Mouse (Mus musculus) neural tube, embryonic 11.5 days (tissue): ENCODE results near the gene Grasp. TPM values are rescaled to one million over a fixed set of nuclear protein-coding genes. Genes with fewer than 3 reads are reported as not detected.

Experiments
- ATAC-seq: fragments of 200-750 bp; cut with Nextera tagmentation; 2 replicates; pipeline ENCODE4 v1.8.0; 2017; ENCODE audit warnings: moderate number of reproducible peaks, mild to moderate bottlenecking, moderate TSS enrichment, moderate library complexity; ENCODE audit not compliant: insufficient read depth, low FRiP score, low TSS enrichment
- DNase-seq: peaks from one replicate; pipeline ENCODE4 v3.0.0-alpha.2; 2015; ENCODE audit warnings: low spot score
- H3K27ac ChIP-seq: fragments of 300-500 bp; sonication (generic); 2 replicates; pipeline ENCODE4 v1.5.1; 2014; ENCODE audit warnings: low read depth, mild to moderate bottlenecking, low read length
- H3K27me3 ChIP-seq: fragments of 300-500 bp; sonication (generic); 2 replicates; pipeline ENCODE4 v1.6.1; 2014; ENCODE audit warnings: mild to moderate bottlenecking, low read length, mixed read lengths; ENCODE audit not compliant: control insufficient read depth, insufficient read depth
- H3K36me3 ChIP-seq: fragments of 300-500 bp; sonication (generic); 2 replicates; pipeline ENCODE4 v1.6.1; 2014; ENCODE audit warnings: mild to moderate bottlenecking, low read length, moderate library complexity, mixed read lengths; ENCODE audit not compliant: control insufficient read depth, insufficient read depth
- H3K4me1 ChIP-seq: fragments of 300-500 bp; sonication (generic); 2 replicates; pipeline ENCODE4 v1.6.1; 2014; ENCODE audit warnings: low read length, mixed read lengths; ENCODE audit not compliant: control insufficient read depth, insufficient read depth
- H3K4me2 ChIP-seq: fragments of 300-500 bp; sonication (generic); 2 replicates; pipeline ENCODE4 v1.6.1; 2014; ENCODE audit warnings: low read depth, mild to moderate bottlenecking, moderate library complexity
- H3K4me3 ChIP-seq: fragments of 300-500 bp; sonication (generic); 2 replicates; pipeline ENCODE4 v1.5.1; 2014; ENCODE audit warnings: low read depth, low read length
- H3K9ac ChIP-seq: fragments of 300-500 bp; sonication (generic); 2 replicates; pipeline ENCODE4 v1.6.1; 2014; ENCODE audit warnings: mild to moderate bottlenecking, low read length
- H3K9me3 ChIP-seq: fragments of 300-500 bp; sonication (generic); 2 replicates; pipeline ENCODE4 v1.6.1; 2016; ENCODE audit warnings: low read length; ENCODE audit not compliant: control insufficient read depth
- WGBS: fragments of 180-500 bp; shearing (Covaris S2); extraction: QIAGEN DNeasy Blood & Tissue Kit; methylation state at CpG from one replicate; pipeline ENCODE4 v1.1.7; 2014; 5-methylcytosine and 5-hydroxymethylcytosine counted together
- polyA plus RNA-seq: library from polyadenylated mRNA; unstranded; fragments of >200 nt; fragmentation: Nextera tagmentation; extraction: Ambion mirVana; gene quantifications from 2 replicates; pipeline ENCODE4 v1.2.1, GENCODE M21; 2014

The Grasp gene
- polyA plus RNA-seq, 1 experiment from 2014 or later = 6.6 TPM

GRCm38 (mm10) chr15:101181106-101181466 lies 42.9 kb upstream of the Grasp start:
- no peak for ATAC-seq
- Histone ChIP-seq H3K27ac (no peak overlapping the region; the same call in 1 of the 2 replicates), H3K9ac (peak overlapping the region; percentile 18; the same call in 1 of the 2 replicates), H3K9me3 (no peaks in the 10 kb centered on the region), H3K4me2 (no peak overlapping the region), H3K4me1 (peaks cover 23% of the 10 kb centered on the region), H3K27me3 (no peaks in the 10 kb centered on the region), H3K4me3 (no peak overlapping the region), H3K36me3 (no peaks in the 10 kb centered on the region)
- no peak for DNase-seq
- WGBS = 11% methylated on average over 5 of the region's 5 CpGs

- ATAC-seq = no peak
- Histone ChIP-seq H3K9me3 (no peaks in the 10 kb centered on the region), H3K36me3 (no peaks in the 10 kb centered on the region), H3K9ac (peak overlapping the region; percentile 18; the same call in 1 of the 2 replicates), H3K27ac (peak overlapping the region; percentile 7; the same call in 1 of the 2 replicates), H3K27me3 (no peaks in the 10 kb centered on the region), H3K4me2 (no peak overlapping the region), H3K4me3 (no peak overlapping the region), H3K4me1 (peaks cover 20% of the 10 kb centered on the region)
- WGBS = 13% methylated on average over 4 of the region's 4 CpGs
- DNase-seq = no peak
Observed at GRCm38 (mm10) chr15:101181500-101181899, 42.5 kb upstream of the Grasp start.

GRCm38 (mm10) chr15:101182676-101183075 lies 41.3 kb upstream of the Grasp start:
- Histone ChIP-seq H3K27me3 (no peaks in the 10 kb centered on the region), H3K27ac (no peak overlapping the region), H3K9me3 (no peaks in the 10 kb centered on the region), H3K4me1 (peaks cover 20% of the 10 kb centered on the region), H3K36me3 (no peaks in the 10 kb centered on the region), H3K4me2 (no peak overlapping the region), H3K9ac (no peak overlapping the region), H3K4me3 (no peak overlapping the region)
- ATAC-seq = peak; percentile 48; the same call in 1 of the 2 replicates
- DNase-seq = no peak
- 14% methylated on average over 5 of the region's 5 CpGs for WGBS

DNA sequence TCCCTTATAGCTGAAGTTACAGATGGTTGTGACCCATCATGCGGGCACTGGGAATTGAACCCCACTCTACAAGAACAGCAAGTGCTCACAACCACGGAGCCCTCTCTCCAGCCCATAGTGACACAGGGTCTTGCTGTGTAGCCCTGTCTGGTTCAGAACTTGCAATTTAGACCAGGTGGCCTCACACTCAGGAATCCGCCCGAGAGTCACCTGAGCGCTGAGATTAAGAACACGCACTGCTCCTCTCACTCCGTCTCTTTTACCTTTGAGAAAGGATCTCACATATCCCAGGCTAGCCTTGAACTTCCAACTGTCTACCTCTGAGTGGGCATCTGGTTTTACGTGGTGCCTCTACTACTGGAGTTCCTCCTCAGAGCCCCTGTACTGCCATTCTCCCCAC lies 39.7 kb upstream of the Grasp start:
- no peak for DNase-seq
- no peak for ATAC-seq
- no peak overlapping the region for H3K4me3 ChIP-seq
- no peak overlapping the region for H3K4me2 ChIP-seq
- no peak overlapping the region for H3K9ac ChIP-seq
- WGBS = 99% methylated on average over 8 of the region's 8 CpGs
- H3K27me3 ChIP-seq = no peaks in the 10 kb centered on the region
- no peaks in the 10 kb centered on the region for H3K9me3 ChIP-seq
- H3K36me3 ChIP-seq = no peaks in the 10 kb centered on the region
- H3K27ac ChIP-seq = no peak overlapping the region
- H3K4me1 ChIP-seq = peaks cover 20% of the 10 kb centered on the region

- Histone ChIP-seq H3K36me3 (no peaks in the 10 kb centered on the region), H3K9me3 (no peaks in the 10 kb centered on the region), H3K4me2 (no peak overlapping the region), H3K4me1 (peaks cover 17% of the 10 kb centered on the region), H3K27ac (no peak overlapping the region), H3K27me3 (no peaks in the 10 kb centered on the region), H3K4me3 (no peak overlapping the region), H3K9ac (no peak overlapping the region)
- DNase-seq (no peak), ATAC-seq (no peak)
- 94% methylated on average over 3 of the region's 3 CpGs for WGBS
Observed at GRCm38 (mm10) chr15:101185549-101185948, 38.4 kb upstream of the Grasp start.

DNA sequence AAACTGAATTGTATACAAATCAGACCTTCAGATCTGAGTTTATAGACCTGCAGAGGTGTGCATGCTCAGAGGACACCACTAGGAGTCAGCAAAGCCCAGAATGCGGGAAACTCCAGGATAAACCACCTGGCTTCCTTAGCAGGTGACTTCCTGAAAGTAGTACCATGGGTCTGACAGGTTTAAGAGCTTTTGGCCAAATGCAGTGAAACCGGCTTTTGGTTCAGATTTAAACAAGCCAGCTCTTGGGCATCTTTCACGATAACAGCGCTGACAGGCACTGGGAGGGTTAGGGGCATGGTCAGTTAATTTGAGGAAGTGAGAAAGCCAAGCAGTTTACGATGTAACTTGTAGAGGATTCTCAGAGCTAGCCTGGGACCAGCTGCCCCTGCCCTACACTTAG lies 36.1 kb upstream of the Grasp start:
- 77% methylated on average over 5 of the region's 5 CpGs for WGBS
- no peak for ATAC-seq
- peaks cover 18% of the 10 kb centered on the region for H3K4me1 ChIP-seq
- no peaks in the 10 kb centered on the region for H3K27me3 ChIP-seq
- no peak overlapping the region for H3K27ac ChIP-seq
- no peak overlapping the region for H3K4me2 ChIP-seq
- H3K4me3 ChIP-seq = no peak overlapping the region
- H3K9ac ChIP-seq = no peak overlapping the region
- H3K36me3 ChIP-seq = no peaks in the 10 kb centered on the region
- no peaks in the 10 kb centered on the region for H3K9me3 ChIP-seq
- no peak for DNase-seq

GRCm38 (mm10) chr15:101189981-101190761 lies 33.8 kb upstream of the Grasp start:
- Histone ChIP-seq H3K4me2 (no peak overlapping the region), H3K4me1 (peaks cover 12% of the 10 kb centered on the region), H3K9ac (no peak overlapping the region), H3K4me3 (no peak overlapping the region), H3K27ac (no peak overlapping the region), H3K27me3 (no peaks in the 10 kb centered on the region), H3K36me3 (peaks cover 8% of the 10 kb centered on the region), H3K9me3 (no peaks in the 10 kb centered on the region)
- DNase-seq (no peak), ATAC-seq (no peak)
- WGBS = 79% methylated on average over 10 of the region's 10 CpGs

DNA sequence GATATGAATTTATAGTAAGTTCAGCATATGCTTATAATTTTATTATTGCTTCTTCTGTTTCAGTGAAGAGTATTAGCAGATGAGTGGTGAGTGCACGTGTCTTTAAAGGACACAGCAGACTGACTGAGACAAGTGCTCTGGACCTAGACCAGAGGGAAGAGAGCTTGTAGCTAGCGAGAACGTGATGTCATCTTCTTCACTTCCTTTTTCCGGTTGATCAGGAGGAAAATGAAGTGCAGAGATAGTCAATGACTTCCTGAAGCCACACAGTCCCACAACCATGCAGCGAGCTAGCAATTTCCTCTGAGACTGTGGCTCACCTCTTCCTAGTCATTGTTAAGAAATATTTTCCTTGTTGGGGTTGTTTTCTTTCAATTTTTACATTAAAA lies 33.2 kb upstream of the Grasp start:
- ATAC-seq = no peak
- WGBS = 76% methylated on average over 5 of the region's 5 CpGs
- DNase-seq = no peak
- H3K27ac ChIP-seq = no peak overlapping the region
- H3K4me3 ChIP-seq = no peak overlapping the region
- H3K4me2 ChIP-seq = no peak overlapping the region
- no peaks in the 10 kb centered on the region for H3K27me3 ChIP-seq
- H3K9me3 ChIP-seq = no peaks in the 10 kb centered on the region
- no peak overlapping the region for H3K9ac ChIP-seq
- H3K36me3 ChIP-seq = peaks cover 13% of the 10 kb centered on the region
- H3K4me1 ChIP-seq = peaks cover 12% of the 10 kb centered on the region
